14 mouse cellular contexts compared by ENCODE assay signal in the genomic region with DNA sequence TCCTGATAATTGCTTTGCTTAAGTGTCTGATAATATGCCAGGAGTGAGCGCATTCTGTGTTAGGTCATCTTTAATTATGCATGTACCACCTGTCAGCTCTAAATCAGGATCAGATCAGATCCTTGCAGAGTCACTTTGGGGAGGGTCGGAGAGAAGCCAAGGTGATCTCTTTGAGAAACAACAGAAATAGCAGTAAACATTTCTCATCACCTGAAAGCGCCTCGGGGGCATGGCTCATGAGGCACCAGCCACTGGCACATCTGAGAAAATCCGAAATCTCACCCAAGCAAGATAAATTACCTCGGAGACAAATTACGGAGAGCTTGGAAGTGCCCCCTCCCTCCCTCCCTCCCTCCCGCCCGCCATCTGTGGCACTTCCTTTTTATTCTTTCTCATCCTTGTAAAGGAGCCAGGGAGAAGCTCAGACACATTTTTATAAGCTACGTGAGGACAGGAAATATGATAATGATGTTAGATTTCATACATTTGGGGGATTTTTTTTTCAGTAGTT.
DNase-seq lines count a peak whose midpoint lies in the region; ATAC-seq and TF ChIP-seq lines count a peak whose summit lies in the region.
"Had no signal": no experiment of that assay in that cellular context is flagged by ENCODE, and none has a peak within 500 bp of the region (broad histone marks: within the 10 kb centered on the region; RNA-seq: fewer than 3 reads in every experiment).

No protein-coding gene starts in this region.

- TF ChIP-seq POLR2A in lung, adult 2 months (IDR thresholded peaks at IDR 0.05; ENCODE audit: borderline replicate concordance, extremely low read depth, low read depth, low read length): no peak

- TF ChIP-seq CTCF in lung, postnatal 0 days (IDR thresholded peaks at IDR 0.05): no peak
- no peak for TF ChIP-seq CTCF in lung, adult 2 months (IDR thresholded peaks at IDR 0.05; ENCODE audit: insufficient read depth, low read length)

- H3K4me3 ChIP-seq in lung, embryonic 16.5 days (ENCODE audit: low read length): no peak overlapping the region
- H3K4me3 ChIP-seq in lung, postnatal 0 days (ENCODE audit: low read depth, low read length): no peak overlapping the region
- no peak overlapping the region for H3K4me3 ChIP-seq in hindbrain, embryonic 14.5 days (replicated peaks; ENCODE audit: low read length)
- H3K4me3 ChIP-seq in lung, adult 2 months (replicated peaks; ENCODE audit: extremely low read depth, low read depth, low read length): no peak overlapping the region
- H3K4me3 ChIP-seq: lung, embryonic 15.5 days; myocyte had no signal

- DNase-seq in lung, postnatal 0 days (ENCODE audit: low spot score): no peak
- peak; percentile 62 to 68 for DNase-seq in cerebellum, postnatal 14 days
- DNase-seq in hindbrain, embryonic 14.5 days (ENCODE audit: low spot score): peak; percentile 35
- DNase-seq in retina, postnatal 1 day: peak; percentile 41
- DNase-seq in thymus, postnatal 10 days (ENCODE audit: low spot score in 2 of 2): no peak
- DNase-seq in lung, adult 2 months: no peak
- no peak for DNase-seq in adrenal gland, adult 8-10 months
- DNase-seq: heart, postnatal 14 days; thymus, postnatal 25 days had no signal

- no peak for ATAC-seq in lung, embryonic 16.5 days (ENCODE audit: low read depth)
- ATAC-seq in lung, postnatal 0 days: no peak
- ATAC-seq in hindbrain, embryonic 14.5 days (ENCODE audit: low FRiP score): no peak

- H3K36me3 ChIP-seq in lung, embryonic 16.5 days (ENCODE audit: control insufficient read depth, insufficient read depth, low read length): no peaks in the 10 kb centered on the region
- no peaks in the 10 kb centered on the region for H3K36me3 ChIP-seq in lung, postnatal 0 days (ENCODE audit: insufficient read depth, low read length)
- no peaks in the 10 kb centered on the region for H3K36me3 ChIP-seq in hindbrain, embryonic 14.5 days (replicated peaks; ENCODE audit: control insufficient read depth, insufficient read depth)
- H3K36me3 ChIP-seq: lung, embryonic 15.5 days had no signal

- H3K27ac ChIP-seq in lung, embryonic 16.5 days (ENCODE audit: low read length): no peak overlapping the region
- H3K27ac ChIP-seq in lung, postnatal 0 days (ENCODE audit: low read length): no peak overlapping the region
- H3K27ac ChIP-seq in hindbrain, embryonic 14.5 days: peak overlapping the region; percentile 75
- H3K27ac ChIP-seq: kidney, postnatal 0 days; lung, embryonic 15.5 days had no signal

- no peak for TF ChIP-seq EP300 in lung, postnatal 0 days (IDR thresholded peaks at IDR 0.05)

- 0 out of 2 replicates have a peak overlapping the region, but pooled peaks have one; percentile 19 for H3K4me2 ChIP-seq in lung, embryonic 16.5 days (ENCODE audit: low read depth, low read length)
- no peak overlapping the region for H3K4me2 ChIP-seq in lung, postnatal 0 days (replicated peaks; ENCODE audit: low read depth, low read length)
- peak overlapping the region; percentile 16; the same call in 1 of the 2 replicates for H3K4me2 ChIP-seq in hindbrain, embryonic 14.5 days (replicated peaks)
- H3K4me2 ChIP-seq: lung, embryonic 15.5 days had no signal

- no peak overlapping the region for H3K9ac ChIP-seq in lung, embryonic 16.5 days (ENCODE audit: low read length)
- H3K9ac ChIP-seq in lung, postnatal 0 days (replicated peaks; ENCODE audit: low read depth): no peak overlapping the region
- H3K9ac ChIP-seq in hindbrain, embryonic 14.5 days: peak overlapping the region; percentile 7; the same call in 1 of the 2 replicates
- H3K9ac ChIP-seq: lung, embryonic 15.5 days had no signal

- 44% methylated on average over 10 of the region's 10 CpGs for WGBS in lung, embryonic 16.5 days
- WGBS in lung, postnatal 0 days: 49% methylated on average over 10 of the region's 10 CpGs
- WGBS in hindbrain, embryonic 14.5 days: 24% methylated on average over 10 of the region's 10 CpGs
- 46% methylated on average over 10 of the region's 10 CpGs for WGBS in lung, adult 2 months

- H3K4me1 ChIP-seq in lung, embryonic 16.5 days (replicated peaks; ENCODE audit: control insufficient read depth, insufficient read depth, low read length): peaks cover 6% of the 10 kb centered on the region
- H3K4me1 ChIP-seq in lung, postnatal 0 days (ENCODE audit: insufficient read depth, low read depth, low read length): no peaks in the 10 kb centered on the region
- H3K4me1 ChIP-seq in hindbrain, embryonic 14.5 days (replicated peaks; ENCODE audit: control insufficient read depth, insufficient read depth, low read length): peaks cover 64% of the 10 kb centered on the region
- peaks cover 4% of the 10 kb centered on the region; the same call in 1 of the 2 replicates for H3K4me1 ChIP-seq in lung, adult 2 months (ENCODE audit: control insufficient read depth, insufficient read depth, low read length)

- H3K9me3 ChIP-seq in lung, embryonic 16.5 days (ENCODE audit: control insufficient read depth, low read length): no peaks in the 10 kb centered on the region
- H3K9me3 ChIP-seq in lung, postnatal 0 days (ENCODE audit: low read length): no peaks in the 10 kb centered on the region
- no peaks in the 10 kb centered on the region for H3K9me3 ChIP-seq in hindbrain, embryonic 14.5 days (ENCODE audit: control insufficient read depth, low read length)
- H3K9me3 ChIP-seq: lung, embryonic 15.5 days had no signal

- H3K27me3 ChIP-seq in lung, embryonic 16.5 days (ENCODE audit: control insufficient read depth, insufficient read depth, low read depth, low read length): no peaks in the 10 kb centered on the region
- no peaks in the 10 kb centered on the region for H3K27me3 ChIP-seq in lung, postnatal 0 days (replicated peaks; ENCODE audit: insufficient read depth, low read length)
- H3K27me3 ChIP-seq in hindbrain, embryonic 14.5 days (ENCODE audit: control insufficient read depth, insufficient read depth, low read length): no peaks in the 10 kb centered on the region
- H3K27me3 ChIP-seq: CH12.LX; lung, embryonic 15.5 days had no signal

Comparison
In these comparisons a context has a peak if more than half of its experiments do, and no peak if none do; other contexts are left out.
1. DNase-seq: peak in cerebellum, postnatal 14 days (2 of 2), hindbrain, embryonic 14.5 days (single experiment) and retina, postnatal 1 day (single experiment); none in lung, postnatal 0 days (single experiment), thymus, postnatal 10 days (0 of 2), lung, adult 2 months (single experiment) and adrenal gland, adult 8-10 months (single experiment).